Mouse (Mus musculus): ENCODE measurements around the gene 9230113P08Rik. TPM values are rescaled to one million over a fixed set of nuclear protein-coding genes. Genes with fewer than 3 reads are reported as not detected.
"Not testable (repeated sequence)": the region's sequence is repeated elsewhere in the genome, so short reads cannot be mapped to it uniquely, and the experiment has no call there.

Gene 9230113P08Rik
- not detected in 2 replicates for polyA plus RNA-seq (2016; fragmentation: Nextera tagmentation; extraction: Ambion mirVana)

GRCm38 (mm10) chr9:35908123-35908522 lies at the start of gene 9230113P08Rik:
TSS of gene 9230113P08Rik (plus strand) at chr9:35908423.
- not testable (repeated sequence) for DNase-seq (ENCODE audit: low spot score); H3K4me3 ChIP-seq; H3K4me1 ChIP-seq; H3K27me3 ChIP-seq (ENCODE audit: low read depth, poor library complexity, severe bottlenecking); H3K27ac ChIP-seq (replicated peaks); H3K36me3 ChIP-seq
- H3K9me3 ChIP-seq (replicated peaks), result peaks cover 17% of the 10 kb centered on the region

GRCm38 (mm10) chr9:35893112-35893511 lies 15.1 kb upstream of the 9230113P08Rik start:
- H3K36me3 ChIP-seq; H3K27ac ChIP-seq (replicated peaks); H3K4me3 ChIP-seq; DNase-seq (ENCODE audit: low spot score); H3K4me1 ChIP-seq; H3K27me3 ChIP-seq (ENCODE audit: low read depth, poor library complexity, severe bottlenecking): not testable (repeated sequence)
- H3K9me3 ChIP-seq (replicated peaks), result peaks cover 30% of the 10 kb centered on the region
- 68% methylated on average over 1 of the region's 1 CpGs for WGBS

GRCm38 (mm10) chr9:35904494-35904893 lies 3.7 kb upstream of the 9230113P08Rik start:
- H3K27me3 ChIP-seq (ENCODE audit: low read depth, poor library complexity, severe bottlenecking), result no peaks in the 10 kb centered on the region
- no peaks in the 10 kb centered on the region for H3K36me3 ChIP-seq
- peaks cover 29% of the 10 kb centered on the region for H3K9me3 ChIP-seq (replicated peaks)
- 78% methylated on average over 2 of the region's 2 CpGs for WGBS
- no peaks in the 10 kb centered on the region for H3K4me1 ChIP-seq
- no peak for DNase-seq (ENCODE audit: low spot score)
- H3K4me3 ChIP-seq, result no peak overlapping the region
- no peak overlapping the region for H3K27ac ChIP-seq (replicated peaks)

GRCm38 (mm10) chr9:35930817-35931216 lies 22.6 kb downstream of the 9230113P08Rik start:
- no peak overlapping the region for H3K27ac ChIP-seq (replicated peaks)
- WGBS, result 75% methylated on average over 2 of the region's 2 CpGs
- no peaks in the 10 kb centered on the region for H3K27me3 ChIP-seq (ENCODE audit: low read depth, poor library complexity, severe bottlenecking)
- no peaks in the 10 kb centered on the region for H3K36me3 ChIP-seq
- no peaks in the 10 kb centered on the region for H3K4me1 ChIP-seq
- H3K9me3 ChIP-seq (replicated peaks), result peaks cover 32% of the 10 kb centered on the region
- H3K4me3 ChIP-seq, result no peak overlapping the region
- no peak for DNase-seq (ENCODE audit: low spot score)

Other genes starting within 250 kb of the 9230113P08Rik start
- gene Pate1, start 221.0 kb upstream of the 9230113P08Rik start, polyA plus RNA-seq (2016; fragmentation: Nextera tagmentation; extraction: Ambion mirVana), result 0.10 TPM in 1 of 2 replicates, not detected in the other
- gene Gm17677, start 167.4 kb upstream of the 9230113P08Rik start, polyA plus RNA-seq (2016; fragmentation: Nextera tagmentation; extraction: Ambion mirVana), result not detected in 2 replicates
- gene Gm17727, start 130.3 kb upstream of the 9230113P08Rik start, polyA plus RNA-seq (2016; fragmentation: Nextera tagmentation; extraction: Ambion mirVana), result not detected in 2 replicates
- not detected in 2 replicates for gene Gm27235, start 118.3 kb upstream of the 9230113P08Rik start, polyA plus RNA-seq (2016; fragmentation: Nextera tagmentation; extraction: Ambion mirVana)
- not detected in 2 replicates for gene D730048I06Rik, start 118.3 kb upstream of the 9230113P08Rik start, polyA plus RNA-seq (2016; fragmentation: Nextera tagmentation; extraction: Ambion mirVana)
- gene 9230110F15Rik, start 64.3 kb upstream of the 9230113P08Rik start, polyA plus RNA-seq (2016; fragmentation: Nextera tagmentation; extraction: Ambion mirVana), result not detected in 2 replicates
- not detected in 2 replicates for gene Gm5916, start 220.4 kb downstream of the 9230113P08Rik start, polyA plus RNA-seq (2016; fragmentation: Nextera tagmentation; extraction: Ambion mirVana)